ENCODE assay signal across 10 mouse cellular contexts in the genomic region with DNA sequence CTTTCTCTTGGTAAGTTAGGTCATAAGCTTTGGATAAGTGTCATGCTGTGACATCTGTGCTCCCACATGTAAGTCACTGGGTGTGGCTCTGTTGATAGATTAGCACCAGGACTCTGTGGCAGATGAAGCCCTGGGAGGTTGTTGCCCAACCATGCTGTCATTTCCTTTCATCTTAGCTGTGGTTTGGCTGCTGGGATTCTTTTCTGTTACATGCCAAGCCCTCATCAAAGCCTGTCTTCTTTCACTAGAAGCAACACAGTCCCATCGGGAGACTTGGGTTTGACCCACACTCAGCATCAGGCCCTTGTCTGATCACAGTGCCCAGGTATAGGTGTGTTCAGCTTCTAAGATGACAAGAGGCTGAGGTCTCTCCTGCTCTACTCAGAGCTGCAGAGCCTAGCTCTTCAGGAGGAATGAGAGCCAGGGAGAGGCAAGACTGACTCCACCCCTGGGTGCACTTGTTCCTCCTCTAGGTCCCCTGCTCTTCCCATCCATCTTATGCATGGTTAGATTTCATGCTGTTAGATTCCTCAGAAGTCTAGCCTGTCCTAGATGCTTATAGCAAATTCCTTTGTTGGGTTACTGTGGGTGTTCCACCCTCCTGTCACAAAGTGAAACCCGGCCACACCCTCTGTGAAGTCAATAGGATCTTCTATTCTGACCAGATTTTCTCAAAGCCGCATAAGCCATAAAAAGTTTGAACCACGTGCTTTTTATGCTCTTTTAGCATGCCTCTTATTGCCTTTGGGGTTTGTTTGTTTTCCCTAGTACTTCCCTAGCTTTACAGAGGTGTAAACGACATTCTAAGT. TPM values are rescaled to one million over a fixed set of nuclear protein-coding genes. Genes with fewer than 3 reads are reported as not detected.
DNase-seq lines count a peak whose midpoint lies in the region; TF ChIP-seq lines count a peak whose summit lies in the region.
"Had no signal": no experiment of that assay in that cellular context is flagged by ENCODE, and none has a peak within 500 bp of the region (broad histone marks: within the 10 kb centered on the region; RNA-seq: fewer than 3 reads in every experiment).

No protein-coding gene starts in this region.

- peak; percentile 22 for DNase-seq in gastrocnemius, adult 2 months
- DNase-seq in gastrocnemius, postnatal 25 days = no peak
- DNase-seq in ZHBTc4 (ENCODE audit: low read depth, low spot score) = peak; percentile 16
- peak; percentile 64 for DNase-seq in large intestine, adult 2 months (ENCODE audit: low read depth, low spot score)
- DNase-seq in urinary bladder, postnatal 10 days (ENCODE audit: low spot score) = no peak
- no peak for DNase-seq in frontal cortex, postnatal 25 days (ENCODE audit: low spot score in 2 of 2)
- DNase-seq in left cerebral cortex, postnatal 10 days (ENCODE audit: extremely low spot score in 1 of 2, low spot score in 2 of 2) = no peak
- DNase-seq: gastrocnemius, postnatal 36 days; layer of hippocampus, postnatal 36 days had no signal

- no peak overlapping the region for H3K27ac ChIP-seq in gastrocnemius, adult 2 months

- peak overlapping the region; percentile 15 for H3K4me2 ChIP-seq in myocyte (ENCODE audit: low read depth)

- H3K4me3 ChIP-seq in gastrocnemius, adult 2 months = no peak overlapping the region
- no peak overlapping the region for H3K4me3 ChIP-seq in myocyte

- H3K36me3 ChIP-seq in myocyte (ENCODE audit: control insufficient read depth, insufficient read depth) = no peaks in the 10 kb centered on the region

- 21% methylated on average over 5 of the region's 5 CpGs for WGBS in large intestine, adult 2 months

- TF ChIP-seq POLR2A in myocyte (IDR thresholded peaks at IDR 0.05; ENCODE audit: insufficient read length, low read depth) = no peak

- no peak overlapping the region for H3ac ChIP-seq in myocyte (ENCODE audit: control insufficient read depth, insufficient read length)

- intact Hi-C loops in gastrocnemius, adult 2 months (cut with DNase I) = no loop called here
- intact Hi-C loops in left cerebral cortex, postnatal 10 days (cut with DNase I) = no loop called here

- no peaks in the 10 kb centered on the region for H3K79me2 ChIP-seq in myocyte (ENCODE audit: control insufficient read depth, insufficient read depth)

- no peak for TF ChIP-seq CTCF in gastrocnemius, adult 2 months (IDR thresholded peaks at IDR 0.05)

- no peaks in the 10 kb centered on the region for H3K27me3 ChIP-seq in myocyte (ENCODE audit: control insufficient read depth, insufficient read depth, insufficient read length)

TF ChIP-seq in myocyte, 11 proteins besides CTCF, POLR2A, EP300 and RAD21:
- TF ChIP-seq REST (IDR thresholded peaks at IDR 0.05; ENCODE audit: insufficient read depth, insufficient read length) (no peak), MYOG (IDR thresholded peaks at IDR 0.05; ENCODE audit: control insufficient read depth in 1 of 3, insufficient read depth in 1 of 3, insufficient read length in 2 of 3, low read depth in 2 of 3) (peak in 1 of 3 experiments; percentile 30), CEBPB (IDR thresholded peaks at IDR 0.05; ENCODE audit: insufficient read depth, poor library complexity, severe bottlenecking) (peak; percentile 87), TCF3 (IDR thresholded peaks at IDR 0.05; ENCODE audit: insufficient read length, low read depth) (no peak), SRF (IDR thresholded peaks at IDR 0.05; ENCODE audit: control insufficient read depth, insufficient read length, low read depth) (no peak), USF1 (IDR thresholded peaks at IDR 0.05; ENCODE audit: low read depth) (no peak), E2F4 (IDR thresholded peaks at IDR 0.05; ENCODE audit: insufficient read depth) (no peak), MYOD1 (IDR thresholded peaks at IDR 0.05; ENCODE audit: control insufficient read depth in 1 of 3, insufficient read length in 2 of 3, low read depth in 2 of 3) (no peak), TCF12 (IDR thresholded peaks at IDR 0.05; ENCODE audit: insufficient read depth, poor library complexity, severe bottlenecking) (no peak)

RNA-seq across cellular contexts. Expression of gene Atg7, which starts 17.3 kb away (rescaled TPM):
- 10 to 100 TPM in 1 of 2 experiments, 1 to 10 TPM in 1; 9.6 to 11.5 TPM for total RNA-seq in gastrocnemius, adult 2 months (2021)
- total RNA-seq in gastrocnemius, postnatal 25 days (2021) = 1 to 10 TPM; 5.6 to 6.5 TPM
- polyA plus RNA-seq in large intestine, adult 2 months (2012; rRNA removed) = 16.8 and 19.8 TPM in 2 replicates
- polyA plus RNA-seq in myocyte (2012; fragmentation: generic; extraction: Trizol) = 18.7 TPM
- total RNA-seq in left cerebral cortex, postnatal 10 days (2021) = 10 to 100 TPM; 23.6 to 24.6 TPM

Comparison
In these comparisons a context has a peak if more than half of its experiments do, and no peak if none do; other contexts are left out.
1. DNase-seq: peak in gastrocnemius, adult 2 months (single experiment), ZHBTc4 (single experiment) and large intestine, adult 2 months (single experiment); none in gastrocnemius, postnatal 25 days (single experiment), urinary bladder, postnatal 10 days (single experiment), frontal cortex, postnatal 25 days (0 of 2) and left cerebral cortex, postnatal 10 days (0 of 2).